Mouse (Mus musculus): ENCODE measurements at regions not wholly inside any gene's neighbourhood (a gene's known extent, or its start where the extent isn't known, plus 50 kb on each side); places are given as distances from the start of the nearest gene placed in this dataset.

GRCm38 (mm10) chr9:33760701-33761100 lies 725.0 kb upstream of the Kirrel3 start:
- TF ChIP-seq CTCF (IDR thresholded peaks at IDR 0.05; ENCODE audit: low read depth) (no peak), EP300 (IDR thresholded peaks at IDR 0.05; ENCODE audit: low read depth) (no peak)
